Mouse (Mus musculus) kidney, embryonic 14.5 days (tissue): ENCODE data around the gene Pnmal1. TPM values are rescaled to one million over a fixed set of nuclear protein-coding genes. Genes with fewer than 3 reads are reported as not detected.

ENCODE experiments used
- ATAC-seq: fragments of 200-750 bp; cut with Nextera tagmentation; 2 replicates; pipeline ENCODE4 v1.8.0; 2017; ENCODE audit warnings: moderate number of reproducible peaks, mild to moderate bottlenecking, moderate TSS enrichment, moderate library complexity; ENCODE audit not compliant: low FRiP score, low TSS enrichment
- H3K27ac ChIP-seq: fragments of 300-500 bp; sonication (generic); 2 replicates; pipeline ENCODE4 v1.5.1; 2014; ENCODE audit warnings: low read depth, mild to moderate bottlenecking, low read length, moderate library complexity, mixed read lengths
- H3K27me3 ChIP-seq: fragments of 300-500 bp; sonication (generic); 2 replicates; pipeline ENCODE4 v1.6.1; 2014; ENCODE audit warnings: mild to moderate bottlenecking, low read length; ENCODE audit not compliant: control insufficient read depth, insufficient read depth
- H3K36me3 ChIP-seq: fragments of 300-500 bp; sonication (generic); 2 replicates; pipeline ENCODE4 v1.6.1; 2014; ENCODE audit warnings: low read length, mixed read lengths; ENCODE audit not compliant: control insufficient read depth, insufficient read depth
- H3K4me1 ChIP-seq: fragments of 300-500 bp; sonication (generic); 2 replicates; pipeline ENCODE4 v1.6.1; 2014; ENCODE audit warnings: low read length, mixed read lengths; ENCODE audit not compliant: control insufficient read depth, insufficient read depth
- H3K4me2 ChIP-seq: fragments of 300-500 bp; sonication (generic); replicated peaks from 2 replicates; pipeline ENCODE4 v1.6.1; 2014; ENCODE audit warnings: low read depth, mild to moderate bottlenecking, low read length
- H3K4me3 ChIP-seq: fragments of 300-500 bp; sonication (generic); 2 replicates; pipeline ENCODE4 v1.5.1; 2014; ENCODE audit warnings: mild to moderate bottlenecking, low read length
- H3K9ac ChIP-seq: fragments of 300-500 bp; sonication (generic); 2 replicates; pipeline ENCODE4 v1.6.1; 2014; ENCODE audit warnings: low read depth, mild to moderate bottlenecking, low read length, moderate library complexity
- H3K9me3 ChIP-seq: fragments of 300-500 bp; sonication (generic); 2 replicates; pipeline ENCODE4 v1.6.1; 2016; ENCODE audit warnings: low read length; ENCODE audit not compliant: control insufficient read depth
- WGBS: fragments of 180-500 bp; shearing (Covaris S2); extraction: QIAGEN DNeasy Blood & Tissue Kit; methylation state at CpG from one replicate; pipeline ENCODE4 v1.1.7; 2014; 5-methylcytosine and 5-hydroxymethylcytosine counted together
- polyA plus RNA-seq: library from polyadenylated mRNA; unstranded; fragments of >200 nt; fragmentation: Nextera tagmentation; extraction: Ambion mirVana; gene quantifications from 2 replicates; pipeline ENCODE4 v1.2.1, GENCODE M21; 2014

The Pnmal1 gene
- polyA plus RNA-seq: 0.51 and 0.74 TPM in 2 replicates

DNA sequence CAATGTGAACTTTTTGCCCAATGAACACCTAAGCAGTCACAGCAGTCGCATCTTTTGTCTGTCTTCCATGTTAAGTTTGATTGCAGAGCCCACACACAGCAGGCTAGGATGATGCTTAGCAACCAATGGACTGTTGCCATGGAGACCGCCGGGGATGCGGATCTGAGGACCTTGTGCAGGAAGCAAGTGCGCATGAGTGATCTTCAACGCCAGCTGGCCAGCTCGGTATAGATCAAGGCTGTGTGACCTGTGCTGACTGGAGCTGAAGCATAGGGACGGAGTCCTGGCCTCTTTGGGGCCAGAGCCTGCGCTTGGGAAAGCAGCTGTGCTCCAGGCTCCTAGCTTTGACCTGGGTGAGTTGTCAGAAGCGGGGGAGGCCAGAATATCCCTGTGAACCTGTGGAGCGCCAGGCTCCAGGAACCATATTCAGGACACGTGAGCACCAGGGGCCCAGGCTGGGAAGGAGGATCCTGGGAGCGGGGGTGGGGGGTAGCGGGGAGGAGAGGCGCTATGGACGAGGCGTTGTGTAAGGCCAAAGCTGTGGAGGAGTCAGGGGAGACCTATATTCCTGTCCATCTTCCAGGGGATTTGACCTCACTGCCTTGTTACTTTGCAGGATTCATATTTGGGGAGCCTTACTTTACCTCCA is at the start of gene Pnmal1:
Gene Pnmal1 (plus strand): TSS at position 141 of the 649 bp plus-strand sequence.
- peak within 1 kb of the TSS; percentile 31 for H3K4me2 ChIP-seq
- no peak within 1 kb of the TSS for H3K27ac ChIP-seq
- H3K4me1 ChIP-seq: no peaks in the 10 kb centered on the region
- H3K9ac ChIP-seq: peak within 1 kb of the TSS; percentile 37; the same call in 1 of the 2 replicates
- H3K36me3 ChIP-seq: no peaks in the 10 kb centered on the region
- H3K9me3 ChIP-seq: no peaks in the 10 kb centered on the region
- H3K27me3 ChIP-seq: no peaks in the 10 kb centered on the region
- no peak within 1 kb of the TSS for H3K4me3 ChIP-seq
- 8% methylated on average over 17 of the region's 17 CpGs for WGBS
- ATAC-seq: peak; percentile 88

DNA sequence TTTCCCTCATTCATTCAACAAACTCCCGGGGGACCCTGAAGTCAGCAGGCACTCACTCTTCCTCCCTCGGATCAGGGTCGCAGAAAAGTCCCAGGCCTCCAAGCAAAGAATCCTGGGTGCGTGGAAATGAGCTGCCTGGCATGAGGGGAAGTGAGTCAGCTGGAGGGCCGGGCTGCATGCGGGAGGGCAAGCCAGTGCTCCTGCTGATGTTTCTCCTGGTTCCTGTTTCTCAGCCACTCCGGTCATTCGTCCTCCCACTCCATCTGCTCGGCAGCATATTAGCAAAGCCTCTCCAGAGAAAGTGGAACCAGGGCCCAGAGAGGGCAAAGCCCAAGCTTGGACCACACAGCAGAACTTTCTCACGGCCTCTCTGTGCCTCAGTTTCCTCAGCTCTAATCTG is 49.6 kb upstream of the Pnmal1 start:
- ATAC-seq: no peak
- Histone ChIP-seq H3K9me3 (no peaks in the 10 kb centered on the region), H3K4me2 (no peak overlapping the region), H3K36me3 (peaks cover 6% of the 10 kb centered on the region), H3K27me3 (no peaks in the 10 kb centered on the region), H3K27ac (no peak overlapping the region), H3K9ac (no peak overlapping the region), H3K4me1 (peaks cover 35% of the 10 kb centered on the region), H3K4me3 (no peak overlapping the region)
- WGBS: 32% methylated on average over 10 of the region's 10 CpGs

DNA sequence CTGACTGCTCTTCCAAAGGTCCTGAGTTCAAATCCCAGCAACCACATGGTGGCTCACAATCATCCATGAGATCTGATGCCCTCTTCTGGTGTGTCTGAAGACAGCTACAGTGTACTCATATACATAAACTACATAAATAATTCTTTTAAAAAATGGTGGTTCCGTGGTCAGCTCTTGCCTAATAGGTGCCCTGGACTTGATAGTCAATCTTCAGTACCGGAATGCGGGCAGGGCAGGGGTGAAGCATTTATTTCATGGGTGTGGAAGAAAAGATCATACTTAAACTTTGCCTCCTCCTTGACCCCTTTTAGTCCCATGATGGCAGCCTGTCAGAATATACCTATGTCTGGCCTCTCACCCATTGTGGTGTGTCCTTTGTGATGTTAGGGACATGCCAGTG is 47.6 kb upstream of the Pnmal1 start:
- WGBS: 90% methylated on average over 3 of the region's 3 CpGs
- H3K36me3 ChIP-seq: peaks cover 25% of the 10 kb centered on the region
- no peak for ATAC-seq
- H3K4me3 ChIP-seq: no peak overlapping the region
- H3K4me2 ChIP-seq: no peak overlapping the region
- no peak overlapping the region for H3K27ac ChIP-seq
- no peaks in the 10 kb centered on the region for H3K27me3 ChIP-seq
- no peaks in the 10 kb centered on the region for H3K9me3 ChIP-seq
- no peak overlapping the region for H3K9ac ChIP-seq
- peaks cover 20% of the 10 kb centered on the region; the same call in 1 of the 2 replicates for H3K4me1 ChIP-seq

DNA sequence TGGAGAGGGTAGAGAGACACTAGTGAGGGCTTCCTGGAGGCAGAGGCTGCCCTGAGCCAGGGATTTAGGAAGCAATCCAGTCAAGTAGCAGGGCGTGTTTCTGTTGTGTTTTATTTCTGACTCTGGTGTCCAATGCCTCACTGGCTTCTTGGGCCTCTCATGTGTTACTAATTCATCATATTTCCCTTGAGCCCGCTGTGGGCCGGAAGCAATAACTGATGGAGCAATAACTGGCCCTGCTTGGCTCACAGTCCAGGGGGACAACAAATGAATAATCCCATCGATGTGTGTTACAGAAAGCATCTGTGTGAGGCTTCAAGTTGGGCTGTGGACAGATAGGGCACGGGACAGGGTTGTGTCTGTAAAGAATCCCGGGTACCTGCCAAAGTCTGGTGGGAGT is 47.1 kb upstream of the Pnmal1 start:
- Histone ChIP-seq H3K36me3 (peaks cover 30% of the 10 kb centered on the region), H3K27ac (no peak overlapping the region), H3K9me3 (no peaks in the 10 kb centered on the region), H3K27me3 (no peaks in the 10 kb centered on the region), H3K4me1 (peaks cover 20% of the 10 kb centered on the region; the same call in 1 of the 2 replicates), H3K4me3 (no peak overlapping the region), H3K4me2 (no peak overlapping the region), H3K9ac (no peak overlapping the region)
- WGBS: 72% methylated on average over 6 of the region's 6 CpGs
- ATAC-seq: no peak

DNA sequence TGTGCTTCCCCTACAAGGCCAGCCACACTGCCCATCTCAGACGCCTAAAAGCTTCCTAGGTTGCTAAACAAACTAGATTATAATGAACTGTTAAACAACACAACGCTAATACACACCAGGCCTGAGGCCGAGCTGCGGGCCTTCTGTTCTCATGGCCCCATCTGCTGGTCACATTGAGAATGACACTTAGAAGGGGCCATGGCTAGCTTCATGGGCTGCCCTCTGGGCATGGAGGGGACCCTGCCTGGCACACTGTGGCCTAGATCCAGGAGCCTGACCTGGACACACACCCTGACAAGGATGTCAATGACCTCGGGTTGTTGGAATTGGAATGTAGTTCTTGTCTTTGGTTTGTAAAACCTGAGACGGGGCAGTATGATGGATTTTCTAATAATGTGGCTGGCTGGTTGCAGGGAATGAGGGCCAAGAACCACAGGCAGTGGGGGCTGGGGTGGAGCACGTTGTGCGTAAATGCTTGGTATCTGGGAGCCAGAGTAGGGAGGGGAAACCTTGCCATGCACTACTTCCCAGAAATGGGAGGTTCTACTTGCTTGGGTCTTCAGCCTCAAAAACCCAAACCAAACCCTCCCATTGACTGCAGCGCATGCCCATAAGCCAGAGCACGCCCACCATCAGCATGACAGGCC is 45.5 kb upstream of the Pnmal1 start:
- Histone ChIP-seq H3K4me2 (no peak overlapping the region), H3K36me3 (peaks cover 45% of the 10 kb centered on the region), H3K9me3 (no peaks in the 10 kb centered on the region), H3K27ac (no peak overlapping the region), H3K4me1 (0 out of 2 replicates have a peak, but pooled peaks cover 12% of the 10 kb centered on the region), H3K4me3 (no peak overlapping the region), H3K9ac (no peak overlapping the region), H3K27me3 (no peaks in the 10 kb centered on the region)
- ATAC-seq: peak; percentile 67
- 30% methylated on average over 10 of the region's 10 CpGs for WGBS

DNA sequence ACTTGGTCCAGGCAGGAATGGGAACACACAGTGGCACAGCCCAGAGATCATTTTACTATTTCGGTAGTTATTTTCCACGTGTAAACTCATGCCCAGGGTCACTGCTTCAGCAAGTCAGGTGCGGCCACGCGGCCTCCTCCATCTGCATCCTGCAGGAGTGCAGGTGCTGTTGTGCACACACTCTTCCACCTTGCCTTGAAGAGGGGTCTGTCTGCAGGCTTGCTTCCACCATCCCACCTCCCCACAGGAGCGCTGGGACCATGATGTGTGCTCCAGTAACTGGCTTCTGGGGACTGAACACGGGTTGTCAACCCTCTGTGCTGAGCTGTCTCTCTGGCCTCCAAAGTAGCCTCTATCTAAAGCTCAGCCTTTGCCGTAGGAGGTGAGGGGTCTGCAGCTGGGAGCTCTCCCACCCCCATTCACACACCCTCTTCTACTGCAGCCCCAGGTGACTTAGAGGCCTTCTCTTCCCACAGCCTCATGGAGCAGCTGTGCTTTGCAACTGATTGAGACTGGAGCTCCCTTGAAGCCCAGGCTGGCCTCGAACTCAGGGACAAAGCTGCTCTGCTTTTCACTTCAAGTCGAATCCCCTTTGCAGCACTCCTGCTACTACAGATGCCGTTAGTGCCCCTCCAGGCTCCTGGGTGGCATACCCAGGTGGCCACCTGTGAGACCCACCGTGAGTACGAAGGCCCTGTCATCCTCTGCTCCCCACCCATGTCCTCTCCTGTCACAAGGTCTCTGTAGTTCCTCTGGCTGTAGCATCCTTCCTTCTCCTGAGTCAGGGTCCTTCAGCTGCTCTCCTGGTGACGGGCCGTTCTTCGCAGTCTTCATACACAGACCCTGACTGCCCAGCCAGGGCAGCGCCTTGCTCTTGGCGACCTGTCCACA is 44.8 kb upstream of the Pnmal1 start:
- H3K36me3 ChIP-seq: peaks cover 51% of the 10 kb centered on the region

DNA sequence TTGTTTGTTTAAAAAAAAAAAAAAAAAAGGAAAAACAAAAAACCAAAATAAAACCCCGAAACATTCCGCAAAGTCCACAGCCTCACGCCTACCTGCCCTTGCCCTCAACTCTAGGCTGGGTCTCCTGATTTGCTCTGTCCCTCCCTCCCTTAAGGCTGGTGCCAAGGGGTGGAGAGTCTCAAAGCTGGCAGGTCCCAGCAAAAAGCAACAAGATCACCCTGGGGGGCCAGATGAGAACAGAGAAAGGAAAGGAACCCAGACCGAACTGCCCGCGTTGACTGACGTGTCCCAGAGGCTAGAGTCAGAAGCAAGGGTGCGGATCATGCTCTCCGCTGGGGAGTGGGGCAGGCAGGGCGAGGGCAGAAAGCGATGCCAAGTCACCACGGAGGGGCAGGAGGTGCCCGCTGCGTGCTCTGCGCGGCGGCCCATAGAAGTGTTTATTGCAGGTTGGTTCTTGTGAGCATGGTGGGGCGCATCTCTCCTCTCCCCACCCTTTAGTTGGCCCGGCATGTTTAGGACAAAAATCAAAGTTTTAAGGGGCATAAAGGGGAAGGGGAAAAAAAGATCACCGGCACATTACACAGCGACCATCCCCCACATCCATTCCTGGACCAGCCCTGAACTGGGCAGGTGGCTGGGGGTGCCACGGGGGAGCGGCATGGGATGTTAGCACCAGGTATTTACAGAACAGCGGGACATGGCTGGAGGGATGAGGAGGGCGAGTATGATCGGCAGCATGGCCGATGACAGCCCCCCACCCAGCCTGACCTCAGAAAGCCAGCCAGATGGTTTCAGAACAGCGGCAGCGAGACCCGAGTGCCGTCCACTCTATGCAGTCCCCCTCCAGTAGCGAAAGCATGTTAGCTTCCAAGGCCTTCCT is 43.8 kb upstream of the Pnmal1 start:
- H3K4me3 ChIP-seq: no peak overlapping the region
- no peak for ATAC-seq
- no peak overlapping the region for H3K4me2 ChIP-seq
- H3K4me1 ChIP-seq: peaks cover 17% of the 10 kb centered on the region
- H3K9ac ChIP-seq: no peak overlapping the region
- H3K27ac ChIP-seq: no peak overlapping the region
- H3K9me3 ChIP-seq: no peaks in the 10 kb centered on the region
- WGBS: 93% methylated on average over 32 of the region's 32 CpGs
- H3K27me3 ChIP-seq: no peaks in the 10 kb centered on the region
- peaks cover 57% of the 10 kb centered on the region for H3K36me3 ChIP-seq

More for the DNA sequence above, 44.8 kb upstream of the Pnmal1 start:
- H3K27me3 ChIP-seq: no peaks in the 10 kb centered on the region
- H3K4me2 ChIP-seq: no peak overlapping the region
- 81% methylated on average over 18 of the region's 18 CpGs for WGBS
- no peak for ATAC-seq
- no peak overlapping the region for H3K4me3 ChIP-seq
- H3K4me1 ChIP-seq: peaks cover 11% of the 10 kb centered on the region
- H3K27ac ChIP-seq: no peak overlapping the region
- no peak overlapping the region for H3K9ac ChIP-seq
- no peaks in the 10 kb centered on the region for H3K9me3 ChIP-seq
